Mouse (Mus musculus): Measurements from ENCODE around the gene Sbf1. TPM values are rescaled to one million over a fixed set of nuclear protein-coding genes. Genes with fewer than 3 reads are reported as not detected.
A peak's percentile ranks its signal among the peaks of the same experiment; 100 is the strongest.

Gene Sbf1
- polyA plus RNA-seq, 1 experiment from 2014 or later = 27.6 TPM

- H3K27ac ChIP-seq (replicated peaks) = no peak overlapping the region
These were observed 39.3 kb upstream of the Sbf1 start for GRCm38 (mm10) chr15:89354455-89354854.

DNA sequence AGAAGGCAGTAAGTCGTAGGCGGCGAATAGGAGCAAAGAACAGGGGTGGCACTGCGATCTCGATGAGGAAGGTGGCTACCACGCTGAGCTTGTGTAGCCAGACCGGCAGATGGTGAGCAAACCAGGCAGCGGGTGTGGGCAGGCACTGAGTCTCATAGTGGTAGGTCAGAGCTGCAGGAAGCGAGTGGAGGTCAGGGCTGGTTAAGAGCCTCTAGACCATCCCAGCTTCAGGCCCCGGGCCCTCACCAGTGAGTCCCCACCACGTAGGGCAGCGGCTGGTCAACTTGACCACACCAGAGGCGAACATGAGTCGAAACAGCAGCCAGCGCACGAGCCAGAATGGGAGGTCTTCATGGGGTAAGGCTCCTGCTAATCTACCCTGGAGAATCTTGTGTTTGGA is 38.7 kb upstream of the Sbf1 start:
- TF ChIP-seq EP300 (optimal IDR thresholded peaks at IDR 0.05) = no peak
- TF ChIP-seq CTCF (IDR thresholded peaks at IDR 0.05; ENCODE audit: low read depth) = no peak
- no peak overlapping the region for H3K9ac ChIP-seq (ENCODE audit: low read length)
- H3K4me1 ChIP-seq (replicated peaks; ENCODE audit: control insufficient read depth, insufficient read depth) = peaks cover 2% of the 10 kb centered on the region; the same call in 1 of the 2 replicates
- H3K27ac ChIP-seq (replicated peaks) = no peak overlapping the region
- ATAC-seq (ENCODE audit: low FRiP score, low TSS enrichment) = no peak
- H3K4me3 ChIP-seq (ENCODE audit: low read depth, low read length) = no peak overlapping the region
- DNase-seq (ENCODE audit: low spot score) = no peak
- H3K4me2 ChIP-seq (replicated peaks; ENCODE audit: low read depth) = no peak overlapping the region
- H3K36me3 ChIP-seq (ENCODE audit: control insufficient read depth, insufficient read depth, low read length) = peaks cover 19% of the 10 kb centered on the region
- WGBS = 94% methylated on average over 16 of the region's 16 CpGs
- H3K27me3 ChIP-seq (ENCODE audit: control insufficient read depth, insufficient read depth, low read length) = no peaks in the 10 kb centered on the region
- H3K9me3 ChIP-seq (ENCODE audit: control insufficient read depth, low read length) = no peaks in the 10 kb centered on the region

More at GRCm38 (mm10) chr15:89354455-89354854, 39.3 kb upstream of the Sbf1 start:
- Histone ChIP-seq H3K9me3 (ENCODE audit: control insufficient read depth, low read length) (no peaks in the 10 kb centered on the region), H3K4me1 (replicated peaks; ENCODE audit: control insufficient read depth, insufficient read depth) (peaks cover 2% of the 10 kb centered on the region; the same call in 1 of the 2 replicates), H3K36me3 (ENCODE audit: control insufficient read depth, insufficient read depth, low read length) (peaks cover 19% of the 10 kb centered on the region), H3K9ac (ENCODE audit: low read length) (peak overlapping the region; percentile 88; the same call in 1 of the 2 replicates), H3K27me3 (ENCODE audit: control insufficient read depth, insufficient read depth, low read length) (no peaks in the 10 kb centered on the region), H3K4me3 (ENCODE audit: low read depth, low read length) (peak overlapping the region; percentile 76), H3K4me2 (replicated peaks; ENCODE audit: low read depth) (peak overlapping the region; percentile 58)
- ATAC-seq (ENCODE audit: low FRiP score, low TSS enrichment) (no peak), DNase-seq (ENCODE audit: low spot score) (no peak)
- WGBS = 60% methylated on average over 7 of the region's 7 CpGs
- TF ChIP-seq EP300 (optimal IDR thresholded peaks at IDR 0.05) = no peak
- TF ChIP-seq CTCF (IDR thresholded peaks at IDR 0.05; ENCODE audit: low read depth) = no peak

- no peak overlapping the region for H3K27ac ChIP-seq (replicated peaks)
- H3K9me3 ChIP-seq (ENCODE audit: control insufficient read depth, low read length) = no peaks in the 10 kb centered on the region
- no peak overlapping the region for H3K9ac ChIP-seq (ENCODE audit: low read length)
- peaks cover 19% of the 10 kb centered on the region for H3K36me3 ChIP-seq (ENCODE audit: control insufficient read depth, insufficient read depth, low read length)
- ATAC-seq (ENCODE audit: low FRiP score, low TSS enrichment) (no peak), DNase-seq (ENCODE audit: low spot score) (no peak)
- peaks cover 2% of the 10 kb centered on the region; the same call in 1 of the 2 replicates for H3K4me1 ChIP-seq (replicated peaks; ENCODE audit: control insufficient read depth, insufficient read depth)
- 93% methylated on average over 12 of the region's 12 CpGs for WGBS
- TF ChIP-seq CTCF (IDR thresholded peaks at IDR 0.05; ENCODE audit: low read depth) = no peak
- TF ChIP-seq EP300 (optimal IDR thresholded peaks at IDR 0.05) = no peak
- no peak overlapping the region for H3K4me2 ChIP-seq (replicated peaks; ENCODE audit: low read depth)
- no peak overlapping the region for H3K4me3 ChIP-seq (ENCODE audit: low read depth, low read length)
- no peaks in the 10 kb centered on the region for H3K27me3 ChIP-seq (ENCODE audit: control insufficient read depth, insufficient read depth, low read length)
These were observed 37.7 kb upstream of the Sbf1 start for GRCm38 (mm10) chr15:89352795-89353194.

DNA sequence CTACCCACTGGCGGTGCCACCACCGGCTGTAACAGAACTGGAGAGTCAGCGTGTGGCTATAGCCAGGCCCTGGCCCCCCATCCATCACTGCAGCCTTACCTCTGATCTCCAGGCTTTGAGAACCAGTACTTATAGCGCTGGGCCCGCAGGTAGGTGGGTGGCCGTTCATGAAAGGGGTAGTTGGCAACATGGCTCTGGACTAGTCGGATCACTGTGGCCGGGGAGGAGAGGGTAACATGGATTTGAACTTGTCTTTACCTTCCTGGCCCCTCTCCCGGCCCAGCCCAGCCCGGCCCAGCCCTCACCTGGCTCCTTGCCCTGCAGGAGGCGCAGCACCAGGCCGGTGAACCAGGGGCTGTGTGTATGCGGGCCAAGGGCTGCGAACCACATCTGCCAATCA is 36.9 kb upstream of the Sbf1 start:
- DNase-seq (ENCODE audit: low spot score) = no peak
- no peak for TF ChIP-seq CTCF (IDR thresholded peaks at IDR 0.05; ENCODE audit: low read depth)
- no peak for TF ChIP-seq EP300 (optimal IDR thresholded peaks at IDR 0.05)

GRCm38 (mm10) chr15:89351302-89351701 is 36.2 kb upstream of the Sbf1 start:
- ATAC-seq (ENCODE audit: low FRiP score, low TSS enrichment) = no peak
- TF ChIP-seq EP300 (optimal IDR thresholded peaks at IDR 0.05) = no peak
- no peak for TF ChIP-seq CTCF (IDR thresholded peaks at IDR 0.05; ENCODE audit: low read depth)
- WGBS = 86% methylated on average over 15 of the region's 15 CpGs

More for the DNA sequence above, 36.9 kb upstream of the Sbf1 start:
- Histone ChIP-seq H3K9ac (ENCODE audit: low read length) (no peak overlapping the region), H3K4me3 (ENCODE audit: low read depth, low read length) (no peak overlapping the region), H3K36me3 (ENCODE audit: control insufficient read depth, insufficient read depth, low read length) (peaks cover 19% of the 10 kb centered on the region), H3K4me2 (replicated peaks; ENCODE audit: low read depth) (no peak overlapping the region), H3K4me1 (replicated peaks; ENCODE audit: control insufficient read depth, insufficient read depth) (peaks cover 2% of the 10 kb centered on the region; the same call in 1 of the 2 replicates), H3K9me3 (ENCODE audit: control insufficient read depth, low read length) (no peaks in the 10 kb centered on the region), H3K27me3 (ENCODE audit: control insufficient read depth, insufficient read depth, low read length) (no peaks in the 10 kb centered on the region), H3K27ac (replicated peaks) (no peak overlapping the region)
- 85% methylated on average over 14 of the region's 14 CpGs for WGBS
- no peak for ATAC-seq (ENCODE audit: low FRiP score, low TSS enrichment)

GRCm38 (mm10) chr15:89350447-89350846 is 35.3 kb upstream of the Sbf1 start:
- peaks cover 2% of the 10 kb centered on the region; the same call in 1 of the 2 replicates for H3K4me1 ChIP-seq (replicated peaks; ENCODE audit: control insufficient read depth, insufficient read depth)
- H3K27ac ChIP-seq (replicated peaks) = no peak overlapping the region
- WGBS = 76% methylated on average over 5 of the region's 5 CpGs
- DNase-seq (ENCODE audit: low spot score) = no peak
- no peaks in the 10 kb centered on the region for H3K27me3 ChIP-seq (ENCODE audit: control insufficient read depth, insufficient read depth, low read length)
- no peak overlapping the region for H3K4me3 ChIP-seq (ENCODE audit: low read depth, low read length)
- H3K36me3 ChIP-seq (ENCODE audit: control insufficient read depth, insufficient read depth, low read length) = peaks cover 19% of the 10 kb centered on the region
- H3K4me2 ChIP-seq (replicated peaks; ENCODE audit: low read depth) = no peak overlapping the region
- no peak for ATAC-seq (ENCODE audit: low FRiP score, low TSS enrichment)
- H3K9me3 ChIP-seq (ENCODE audit: control insufficient read depth, low read length) = no peaks in the 10 kb centered on the region
- no peak overlapping the region for H3K9ac ChIP-seq (ENCODE audit: low read length)
- no peak for TF ChIP-seq CTCF (IDR thresholded peaks at IDR 0.05; ENCODE audit: low read depth)
- TF ChIP-seq EP300 (optimal IDR thresholded peaks at IDR 0.05) = no peak

More at GRCm38 (mm10) chr15:89351302-89351701, 36.2 kb upstream of the Sbf1 start:
- no peak overlapping the region for H3K27ac ChIP-seq (replicated peaks)
- no peak overlapping the region for H3K4me3 ChIP-seq (ENCODE audit: low read depth, low read length)
- H3K9ac ChIP-seq (ENCODE audit: low read length) = no peak overlapping the region
- peaks cover 19% of the 10 kb centered on the region for H3K36me3 ChIP-seq (ENCODE audit: control insufficient read depth, insufficient read depth, low read length)
- H3K4me1 ChIP-seq (replicated peaks; ENCODE audit: control insufficient read depth, insufficient read depth) = peaks cover 2% of the 10 kb centered on the region; the same call in 1 of the 2 replicates
- H3K4me2 ChIP-seq (replicated peaks; ENCODE audit: low read depth) = no peak overlapping the region
- DNase-seq (ENCODE audit: low spot score) = no peak
- no peaks in the 10 kb centered on the region for H3K9me3 ChIP-seq (ENCODE audit: control insufficient read depth, low read length)
- no peaks in the 10 kb centered on the region for H3K27me3 ChIP-seq (ENCODE audit: control insufficient read depth, insufficient read depth, low read length)
